Mouse (Mus musculus): ENCODE data around the gene Tasp1. TPM values are rescaled to one million over a fixed set of nuclear protein-coding genes. Genes with fewer than 3 reads are reported as not detected.
A peak's percentile ranks its signal among the peaks of the same experiment; 100 is the strongest.
"Not testable (repeated sequence)": the region's sequence is repeated elsewhere in the genome, so short reads cannot be mapped to it uniquely, and the experiment has no call there.

Tasp1 gene
- polyA plus RNA-seq, 1 experiment from 2014 or later, result 22.1 TPM

DNA sequence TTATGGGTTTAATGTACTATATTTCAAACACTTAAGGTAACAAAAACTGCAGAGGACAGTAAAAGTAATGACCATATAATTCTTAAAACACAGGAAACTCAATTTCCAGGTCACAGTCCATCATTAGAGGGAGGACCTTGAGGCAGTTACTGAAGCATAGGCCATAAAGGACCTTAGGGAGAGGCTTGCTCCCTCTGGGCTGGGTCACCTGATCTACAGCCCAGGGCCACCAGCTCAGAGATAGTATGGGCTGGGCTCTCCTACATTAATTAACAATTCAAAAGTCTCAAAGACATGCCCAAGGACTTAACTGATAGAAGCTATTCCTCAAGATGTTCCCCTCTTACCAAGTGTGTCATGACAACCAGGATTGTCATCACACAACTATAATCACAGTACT, 29.8 kb downstream of the Tasp1 start:
- Histone ChIP-seq H3K4me3 (no peak overlapping the region), H3K36me3 (peaks cover 11% of the 10 kb centered on the region), H3K9me3 (replicated peaks) (no peaks in the 10 kb centered on the region), H3K27ac (no peak overlapping the region), H3K4me1 (no peaks in the 10 kb centered on the region), H3K27me3 (ENCODE audit: low read depth, poor library complexity, severe bottlenecking) (no peaks in the 10 kb centered on the region)
- no peak for DNase-seq (ENCODE audit: low spot score)

DNA sequence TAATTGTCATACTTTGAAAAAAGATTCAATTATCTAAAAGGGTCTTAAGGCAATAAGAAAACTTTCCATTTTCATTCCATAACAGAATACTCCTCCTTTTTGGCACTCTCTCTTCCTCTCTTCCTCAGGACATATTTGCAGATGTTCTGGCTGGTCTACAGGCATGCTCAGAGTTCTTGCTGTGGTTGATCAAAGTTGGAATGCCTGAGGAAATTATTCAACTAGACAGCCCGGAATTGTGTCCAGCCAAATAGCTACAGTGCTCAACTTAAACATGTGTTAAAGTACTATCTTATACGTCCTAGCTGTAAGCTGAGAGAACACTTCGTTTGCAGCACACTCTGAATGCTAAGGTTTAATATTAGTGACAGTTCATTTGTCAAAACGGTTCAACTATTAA, 41.7 kb downstream of the Tasp1 start:
- no peaks in the 10 kb centered on the region for H3K9me3 ChIP-seq (replicated peaks)
- no peaks in the 10 kb centered on the region for H3K27me3 ChIP-seq (ENCODE audit: low read depth, poor library complexity, severe bottlenecking)
- H3K4me3 ChIP-seq, result no peak overlapping the region
- WGBS, result 70% methylated on average over 4 of the region's 4 CpGs
- no peaks in the 10 kb centered on the region for H3K4me1 ChIP-seq
- peaks cover 27% of the 10 kb centered on the region for H3K36me3 ChIP-seq
- no peak for DNase-seq (ENCODE audit: low spot score)
- H3K27ac ChIP-seq, result no peak overlapping the region

DNA sequence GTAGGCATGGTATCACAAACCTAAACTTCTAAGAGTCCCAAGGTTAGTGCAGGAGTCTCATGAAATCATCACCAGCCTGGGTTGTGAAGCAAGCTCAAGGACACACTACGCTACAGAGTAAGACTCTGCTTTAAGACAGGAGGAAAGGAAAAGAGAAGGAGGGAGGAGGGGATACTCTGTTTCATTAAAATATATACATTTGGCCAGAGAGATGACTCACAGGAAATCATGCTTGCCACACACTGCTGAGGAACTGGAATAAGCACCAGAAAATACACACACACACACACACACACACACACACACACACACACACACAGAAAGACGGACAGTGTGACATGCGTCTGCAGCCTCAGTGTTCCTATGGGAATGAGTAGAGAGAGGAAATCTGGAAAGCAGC, 59.2 kb downstream of the Tasp1 start:
- WGBS, result 94% methylated on average over 3 of the region's 3 CpGs
- Histone ChIP-seq H3K9me3 (replicated peaks) (no peaks in the 10 kb centered on the region), H3K4me1 (no peaks in the 10 kb centered on the region), H3K27me3 (ENCODE audit: low read depth, poor library complexity, severe bottlenecking) (no peaks in the 10 kb centered on the region), H3K4me3 (no peak overlapping the region), H3K27ac (no peak overlapping the region), H3K36me3 (no peaks in the 10 kb centered on the region)
- DNase-seq (ENCODE audit: low spot score), result no peak

DNA sequence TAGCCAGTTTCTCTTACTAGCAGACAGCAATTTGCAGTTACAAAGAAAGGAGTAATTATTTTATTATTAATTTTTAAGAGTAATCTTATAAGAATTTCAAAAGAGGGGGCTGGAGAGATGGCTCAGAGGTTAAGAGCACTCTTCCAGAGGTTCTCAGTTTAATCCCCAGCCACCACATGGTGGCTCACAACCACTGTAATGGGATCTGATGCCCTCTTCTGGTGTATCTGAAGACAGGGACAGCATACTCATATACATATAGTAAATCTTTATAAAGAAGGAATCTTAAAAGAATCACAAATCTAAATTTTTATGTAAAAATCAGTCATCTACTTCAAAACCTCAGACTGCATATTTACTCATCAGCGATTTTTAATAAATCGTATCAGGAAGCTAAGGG, 68.4 kb downstream of the Tasp1 start:
- Histone ChIP-seq H3K4me3 (no peak overlapping the region), H3K9me3 (replicated peaks) (no peaks in the 10 kb centered on the region), H3K4me1 (no peaks in the 10 kb centered on the region), H3K27me3 (ENCODE audit: low read depth, poor library complexity, severe bottlenecking) (no peaks in the 10 kb centered on the region), H3K36me3 (0 out of 2 replicates have a peak, but pooled peaks cover 2% of the 10 kb centered on the region), H3K27ac (no peak overlapping the region)
- no peak for DNase-seq (ENCODE audit: low spot score)
- WGBS, result 91% methylated on average over 2 of the region's 2 CpGs

DNA sequence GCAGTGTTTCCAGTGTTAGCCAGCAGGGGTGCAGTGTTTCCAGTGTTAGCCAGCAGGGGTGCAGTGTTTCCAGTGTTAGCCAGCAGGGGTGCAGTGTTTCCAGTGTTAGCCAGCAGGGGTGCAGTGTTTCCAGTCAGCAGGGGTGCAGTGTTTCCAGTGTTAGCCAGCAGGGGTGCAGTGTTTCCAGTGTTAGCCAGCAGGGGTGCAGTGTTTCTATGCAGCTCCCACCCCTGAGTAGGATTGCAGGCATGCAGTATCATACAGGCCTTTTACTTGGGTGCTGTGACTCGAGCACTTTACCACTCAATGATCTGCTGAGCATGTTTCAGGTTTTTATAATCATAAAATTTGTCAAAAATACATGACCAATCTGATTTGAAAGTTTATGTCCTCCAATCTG, 76.7 kb downstream of the Tasp1 start:
- not testable (repeated sequence) for H3K27me3 ChIP-seq (ENCODE audit: low read depth, poor library complexity, severe bottlenecking); DNase-seq (ENCODE audit: low spot score); H3K4me3 ChIP-seq; H3K27ac ChIP-seq; H3K9me3 ChIP-seq (replicated peaks); H3K36me3 ChIP-seq; H3K4me1 ChIP-seq
- 86% methylated on average over 1 of the region's 1 CpGs for WGBS

DNA sequence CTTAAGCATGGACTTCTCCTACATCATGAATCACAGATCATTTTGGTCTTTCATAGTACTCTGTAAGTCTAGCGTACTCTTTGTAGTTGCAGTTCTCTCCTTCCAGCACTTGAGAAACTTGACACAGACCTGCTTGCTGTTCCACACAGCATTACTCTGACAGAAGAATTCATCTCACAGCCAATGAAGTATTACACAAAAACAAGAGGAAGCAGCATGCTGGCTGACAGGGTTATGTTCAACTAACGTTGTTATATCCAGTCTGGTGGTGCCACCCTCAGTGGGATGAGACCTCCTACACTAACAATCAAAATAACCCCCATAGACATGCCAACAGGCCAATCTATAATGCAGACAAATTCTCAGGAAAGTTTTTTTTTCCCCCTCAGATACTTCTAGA, 99.2 kb downstream of the Tasp1 start:
- WGBS, result 69% methylated on average over 2 of the region's 2 CpGs
- Histone ChIP-seq H3K27ac (no peak overlapping the region), H3K4me3 (no peak overlapping the region), H3K9me3 (replicated peaks) (no peaks in the 10 kb centered on the region), H3K4me1 (0 out of 2 replicates have a peak, but pooled peaks cover 2% of the 10 kb centered on the region), H3K27me3 (ENCODE audit: low read depth, poor library complexity, severe bottlenecking) (no peaks in the 10 kb centered on the region), H3K36me3 (no peaks in the 10 kb centered on the region)
- DNase-seq (ENCODE audit: low spot score), result no peak

DNA sequence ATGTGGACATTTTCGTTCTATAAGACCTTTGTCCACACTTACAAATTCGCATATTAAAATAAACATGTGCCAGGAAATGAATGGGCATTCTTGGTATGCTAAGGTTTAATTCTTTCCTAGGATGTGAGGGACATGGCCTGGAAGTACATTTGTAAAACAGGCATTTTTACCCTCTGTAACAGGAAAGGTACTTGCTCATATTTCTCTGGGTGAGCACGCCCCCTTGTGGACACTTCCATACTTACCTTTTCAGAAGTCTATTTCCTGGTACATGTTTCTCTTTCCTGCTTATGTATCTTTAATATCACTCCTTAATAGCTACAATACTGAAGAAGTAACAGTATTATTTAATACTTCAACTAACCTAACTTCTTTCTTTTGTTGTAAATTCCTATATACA, 100.3 kb downstream of the Tasp1 start:
- H3K27me3 ChIP-seq (ENCODE audit: low read depth, poor library complexity, severe bottlenecking), result no peaks in the 10 kb centered on the region
- 63% methylated on average over 3 of the region's 3 CpGs for WGBS
- peak; percentile 66 for DNase-seq (ENCODE audit: low spot score)

DNA sequence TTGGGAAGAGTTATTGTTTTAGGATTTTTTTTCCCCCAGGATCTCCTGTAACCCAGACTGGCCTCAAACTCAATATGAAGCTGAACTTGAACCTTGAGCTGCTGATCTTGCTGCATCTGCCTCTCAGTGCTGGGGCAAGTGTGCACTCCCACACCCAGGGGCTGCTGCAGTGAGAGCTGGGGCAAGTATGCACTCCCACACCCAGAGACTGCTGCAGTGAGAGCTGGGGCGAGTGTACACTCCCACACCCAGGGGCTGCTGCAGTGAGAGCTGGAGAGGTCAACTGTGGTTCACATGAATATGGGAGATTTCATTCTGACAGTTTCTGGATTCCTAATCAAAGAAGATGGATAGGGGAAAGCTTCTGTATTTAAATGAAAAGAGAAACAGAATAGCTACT, 117.8 kb downstream of the Tasp1 start:
- no peaks in the 10 kb centered on the region for H3K4me1 ChIP-seq
- no peaks in the 10 kb centered on the region for H3K27me3 ChIP-seq (ENCODE audit: low read depth, poor library complexity, severe bottlenecking)
- 65% methylated on average over 1 of the region's 1 CpGs for WGBS
- H3K36me3 ChIP-seq, result 0 out of 2 replicates have a peak, but pooled peaks cover 4% of the 10 kb centered on the region
- DNase-seq (ENCODE audit: low spot score), result no peak
- H3K27ac ChIP-seq, result no peak overlapping the region
- H3K9me3 ChIP-seq (replicated peaks), result no peaks in the 10 kb centered on the region
- H3K4me3 ChIP-seq, result no peak overlapping the region

More for the DNA sequence above, 100.3 kb downstream of the Tasp1 start:
- Histone ChIP-seq H3K27ac (no peak overlapping the region), H3K4me3 (no peak overlapping the region), H3K36me3 (no peaks in the 10 kb centered on the region), H3K4me1 (0 out of 2 replicates have a peak, but pooled peaks cover 2% of the 10 kb centered on the region), H3K9me3 (replicated peaks) (no peaks in the 10 kb centered on the region)

DNA sequence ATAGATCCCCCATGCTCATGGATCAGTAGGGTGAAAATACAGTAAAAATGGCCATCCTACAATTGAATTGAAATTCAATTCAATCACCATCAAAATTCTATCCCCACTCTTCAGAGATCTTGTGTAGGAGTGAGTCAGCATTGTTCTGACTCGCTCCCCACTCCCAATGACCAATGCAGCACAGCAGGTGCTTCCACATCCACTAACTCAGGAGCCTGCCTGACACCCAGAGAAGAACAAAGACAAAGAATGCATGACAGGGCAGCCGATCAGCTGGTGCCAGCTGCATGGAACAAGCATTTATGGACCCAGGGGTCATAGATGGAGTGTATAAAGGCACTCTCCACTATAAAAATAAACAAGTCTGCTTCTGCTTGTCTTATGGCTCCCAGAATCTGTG, 129.0 kb downstream of the Tasp1 start:
- H3K9me3 ChIP-seq (replicated peaks), result no peaks in the 10 kb centered on the region
- whole genome bisulfite sequencing, result 72% methylated on average over 2 of the region's 2 CpGs
- DNase-seq (ENCODE audit: low spot score), result no peak
- no peak overlapping the region for H3K4me3 ChIP-seq
- H3K4me1 ChIP-seq, result peaks cover 26% of the 10 kb centered on the region
- no peaks in the 10 kb centered on the region for H3K27me3 ChIP-seq (ENCODE audit: low read depth, poor library complexity, severe bottlenecking)
- H3K36me3 ChIP-seq, result peaks cover 6% of the 10 kb centered on the region
- no peak overlapping the region for H3K27ac ChIP-seq

DNA sequence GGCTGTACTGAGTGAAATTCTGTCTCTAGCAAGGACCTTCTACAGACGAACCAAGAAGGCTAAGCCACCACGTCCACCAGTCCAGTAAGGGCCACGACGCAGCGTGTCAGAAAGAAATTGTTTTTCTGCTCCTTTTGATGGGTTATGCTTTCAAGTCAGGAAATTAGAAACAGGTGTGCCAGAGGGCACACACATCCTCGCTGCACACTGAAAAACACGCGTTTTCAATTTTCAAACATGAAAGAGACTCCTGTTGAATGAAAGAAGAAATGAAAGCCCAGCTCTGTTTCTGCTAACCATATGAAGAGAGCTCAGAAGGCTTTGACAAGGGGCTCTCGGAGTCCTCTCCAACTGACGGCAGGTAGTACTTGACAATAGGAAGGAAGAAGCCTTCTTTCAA, 132.0 kb downstream of the Tasp1 start:
- Histone ChIP-seq H3K4me3 (no peak overlapping the region), H3K4me1 (peaks cover 37% of the 10 kb centered on the region), H3K36me3 (no peaks in the 10 kb centered on the region; the same call in 1 of the 2 replicates), H3K9me3 (replicated peaks) (no peaks in the 10 kb centered on the region), H3K27ac (peak overlapping the region; percentile 81), H3K27me3 (ENCODE audit: low read depth, poor library complexity, severe bottlenecking) (no peaks in the 10 kb centered on the region)
- DNase-seq (ENCODE audit: low spot score), result peak; percentile 59
- 21% methylated on average over 10 of the region's 10 CpGs for WGBS

DNA sequence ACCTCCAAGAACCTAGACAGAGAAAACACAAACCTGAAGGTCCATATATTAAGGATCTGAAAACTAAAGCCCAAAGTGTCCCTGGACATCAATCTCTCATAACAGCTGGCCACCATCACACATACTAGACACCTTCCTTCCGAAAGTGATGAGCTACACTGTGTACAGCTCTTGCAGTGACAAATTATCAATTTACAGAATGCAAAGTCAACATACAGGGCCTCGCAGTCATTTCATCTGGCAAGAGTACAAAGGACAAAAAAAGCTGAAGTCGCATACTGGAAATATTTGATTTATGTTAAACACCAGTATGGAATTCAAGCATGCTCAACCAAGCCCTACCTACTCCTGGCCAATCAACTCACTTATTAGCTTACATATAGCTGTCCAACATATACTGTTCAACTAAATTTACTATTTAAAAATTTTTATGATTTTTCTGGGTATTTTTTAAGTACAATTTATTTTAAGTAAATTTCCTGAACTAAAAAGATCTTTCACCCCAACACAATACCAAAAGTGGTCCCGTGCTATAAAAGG, 132.5 kb downstream of the Tasp1 start:
- Histone ChIP-seq H3K27ac (peak overlapping the region; percentile 81), H3K4me1 (peaks cover 37% of the 10 kb centered on the region), H3K9me3 (replicated peaks) (no peaks in the 10 kb centered on the region), H3K4me3 (no peak overlapping the region), H3K27me3 (ENCODE audit: low read depth, poor library complexity, severe bottlenecking) (no peaks in the 10 kb centered on the region), H3K36me3 (no peaks in the 10 kb centered on the region; the same call in 1 of the 2 replicates)
- DNase-seq (ENCODE audit: low spot score), result no peak
- WGBS, result 74% methylated on average over 4 of the region's 4 CpGs

DNA sequence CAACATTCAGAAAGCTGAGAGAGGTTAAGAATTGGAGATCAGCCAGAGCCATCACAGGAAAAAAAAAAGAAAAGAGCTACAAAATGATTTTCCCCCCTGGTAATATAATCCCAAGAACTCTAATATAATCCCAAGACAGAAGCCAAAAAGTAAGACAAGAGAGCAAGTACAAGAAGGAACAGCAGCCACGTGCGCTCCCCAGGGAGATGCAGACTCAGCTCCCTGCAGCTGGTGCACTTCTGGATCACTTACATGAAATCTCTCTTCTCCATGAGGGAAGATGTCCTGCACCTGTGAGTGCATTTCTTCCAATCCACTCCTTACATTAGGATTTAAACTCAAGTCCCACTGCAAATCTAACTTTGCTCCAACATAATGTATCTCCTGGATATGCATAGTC, 134.4 kb downstream of the Tasp1 start:
- Histone ChIP-seq H3K36me3 (no peaks in the 10 kb centered on the region; the same call in 1 of the 2 replicates), H3K27ac (no peak overlapping the region), H3K4me1 (peaks cover 37% of the 10 kb centered on the region), H3K4me3 (no peak overlapping the region), H3K9me3 (replicated peaks) (no peaks in the 10 kb centered on the region), H3K27me3 (ENCODE audit: low read depth, poor library complexity, severe bottlenecking) (no peaks in the 10 kb centered on the region)
- no peak for DNase-seq (ENCODE audit: low spot score)
- WGBS, result 90% methylated on average over 2 of the region's 2 CpGs

DNA sequence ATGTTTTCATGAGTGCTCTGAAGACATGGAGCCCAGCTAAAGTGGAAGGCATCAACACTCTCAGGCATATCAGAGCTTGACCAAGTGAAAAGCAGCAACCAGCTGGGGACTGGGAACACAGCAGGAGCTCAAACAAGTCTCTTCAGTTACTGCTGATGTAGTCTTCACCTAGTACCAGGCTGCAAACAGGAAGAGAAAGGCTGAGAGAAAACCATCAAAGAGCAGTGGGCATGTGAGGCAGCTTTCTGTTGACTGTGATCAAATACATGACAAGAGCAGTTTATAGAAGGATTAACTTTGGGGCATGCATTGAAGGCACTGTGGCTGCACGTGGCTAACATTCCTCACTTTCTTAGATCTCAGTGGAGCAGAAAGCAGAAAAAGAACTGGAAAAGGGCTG, 141.7 kb downstream of the Tasp1 start:
- no peak overlapping the region for H3K27ac ChIP-seq
- H3K27me3 ChIP-seq (ENCODE audit: low read depth, poor library complexity, severe bottlenecking), result no peaks in the 10 kb centered on the region
- no peaks in the 10 kb centered on the region for H3K36me3 ChIP-seq

DNA sequence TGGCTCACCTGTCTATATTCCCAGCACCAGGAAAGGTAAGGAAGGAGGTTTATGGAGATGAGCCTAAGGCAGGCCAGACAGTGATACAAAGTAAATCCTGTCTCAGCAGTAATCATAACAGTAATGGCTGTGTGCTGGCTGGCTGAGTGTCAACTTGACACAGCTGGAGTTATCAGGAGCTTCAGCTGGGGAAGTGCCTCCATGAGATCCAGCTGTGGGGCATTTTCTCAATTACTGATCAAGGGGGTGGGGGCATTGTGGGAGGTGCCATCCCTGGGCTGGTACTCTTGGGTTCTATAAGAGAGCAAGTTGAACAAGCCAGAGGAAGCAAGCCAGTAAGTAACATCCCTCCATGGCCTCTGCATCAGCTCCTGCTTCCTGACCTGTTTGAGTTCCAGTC, 145.2 kb downstream of the Tasp1 start:
- not testable (repeated sequence) for H3K27me3 ChIP-seq (ENCODE audit: low read depth, poor library complexity, severe bottlenecking); DNase-seq (ENCODE audit: low spot score); H3K36me3 ChIP-seq; H3K4me1 ChIP-seq; H3K4me3 ChIP-seq; H3K27ac ChIP-seq; H3K9me3 ChIP-seq (replicated peaks)

More for the DNA sequence above, 141.7 kb downstream of the Tasp1 start:
- no peak for DNase-seq (ENCODE audit: low spot score)
- WGBS, result 3% methylated on average over 1 of the region's 1 CpGs
- H3K9me3 ChIP-seq (replicated peaks), result no peaks in the 10 kb centered on the region
- no peak overlapping the region for H3K4me3 ChIP-seq
- H3K4me1 ChIP-seq, result 0 out of 2 replicates have a peak, but pooled peaks cover 4% of the 10 kb centered on the region

All from limb, embryonic 10.5 days (tissue).